Mouse (Mus musculus) lung, adult 10 weeks (tissue): Measurements from ENCODE around the gene Gm11938. TPM values are rescaled to one million over a fixed set of nuclear protein-coding genes. Genes with fewer than 3 reads are reported as not detected.

Experiments used
- polyA plus RNA-seq: library from polyadenylated mRNA; stranded (reverse); fragments of 350-450 nt; fragmentation: Illumina TruSeq; extraction: RNeasy Lipid Tissue Mini Kit (QIAGEN cat#74804); gene quantifications from one replicate; pipeline ENCODE4 v1.2.3, GENCODE M21; 2014; ENCODE audit warnings: low read depth, low replicate concordance; ENCODE audit not compliant: insufficient read depth

Gm11938 gene
- not detected for polyA plus RNA-seq

GRCm38 (mm10) chr11:99603208-99603607 lies at the start of gene Gm11938:
Gene Gm11938 (minus strand): TSS chr11:99603308.

GRCm38 (mm10) chr11:99650136-99650535 lies 47.0 kb upstream of the Gm11938 start, which contains the start of gene Gm11555:
Gene Gm11555 (minus strand): TSS chr11:99650236.

GRCm38 (mm10) chr11:99643635-99644139 lies 40.6 kb upstream of the Gm11938 start, which contains the start of gene Krtap4-7:
Gene Krtap4-7 (minus strand): TSS chr11:99644089.

DNA sequence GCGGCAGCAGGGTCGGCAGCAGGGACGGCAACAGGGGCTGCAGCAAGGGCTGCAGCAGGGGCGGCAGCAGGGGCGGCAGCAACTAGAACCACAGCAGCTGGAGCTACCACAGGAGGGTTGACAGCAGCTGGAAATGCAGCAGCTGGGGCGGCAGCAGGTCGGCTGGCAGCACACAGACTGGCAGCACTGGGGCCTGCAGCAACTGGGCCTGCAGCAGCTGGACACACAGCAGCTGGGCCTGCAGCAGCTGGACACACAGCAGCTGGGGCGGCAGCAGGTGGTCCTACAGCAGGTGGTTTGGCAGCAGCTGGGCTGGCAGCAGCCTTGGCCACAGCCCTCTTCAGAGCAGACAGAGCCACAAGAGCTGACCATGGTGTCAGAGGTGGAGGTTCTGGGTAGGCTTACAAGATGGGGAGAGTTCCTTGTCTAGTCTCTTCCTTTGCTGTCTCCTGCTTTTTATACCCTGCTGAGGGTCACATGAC lies 31.6 kb upstream of the Gm11938 start, which contains the start of gene Krtap4-2:
Gene Krtap4-2 (minus strand): TSS at position 432 of the 482 bp plus-strand sequence.

DNA sequence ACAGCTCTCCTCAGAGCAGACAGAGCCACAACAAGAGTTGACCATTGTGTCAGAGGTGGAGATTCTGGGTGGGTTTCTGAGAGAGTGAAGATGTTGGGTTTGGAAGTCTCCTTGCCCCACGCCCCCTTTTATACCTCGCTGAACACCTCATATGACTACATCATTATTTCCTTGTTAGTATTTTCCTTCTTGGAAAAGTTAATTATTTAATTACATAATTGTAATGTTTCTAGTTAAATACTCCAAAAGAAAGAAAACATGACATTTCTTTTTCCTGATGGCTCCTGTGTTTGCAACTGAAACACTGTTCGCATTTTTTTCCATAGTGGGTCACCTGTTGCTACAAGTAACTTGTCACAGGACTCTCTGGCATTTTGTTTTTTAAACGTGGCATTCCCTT lies 25.0 kb upstream of the Gm11938 start, which contains the start of gene Krtap4-1:
Gene Krtap4-1 (minus strand): TSS at position 101 of the 400 bp plus-strand sequence.

DNA sequence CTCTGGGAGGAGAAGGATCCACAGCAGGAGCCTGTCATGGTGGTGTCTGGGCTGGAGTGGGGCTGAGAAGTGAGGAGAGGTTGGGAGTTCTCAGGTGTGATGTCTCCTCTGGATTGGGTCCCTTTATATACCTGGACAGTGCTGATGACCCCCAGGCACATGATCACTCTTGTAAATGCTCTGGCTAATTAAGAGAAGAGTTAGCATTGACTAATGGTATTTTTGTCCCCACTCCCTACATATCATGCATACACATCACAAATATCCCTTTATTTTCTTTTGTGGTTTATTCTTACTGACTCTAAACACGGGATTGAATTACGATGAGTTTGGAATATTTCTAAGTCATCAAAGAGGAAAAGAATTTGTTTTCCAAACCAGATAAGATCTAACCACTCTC lies 17.2 kb upstream of the Gm11938 start, which contains the start of gene Gm11562:
Gene Gm11562 (minus strand): TSS at position 101 of the 400 bp plus-strand sequence.

GRCm38 (mm10) chr11:99614796-99615363 lies 11.8 kb upstream of the Gm11938 start, which contains the start of gene Krtap2-4:
Gene Krtap2-4 (minus strand): TSS chr11:99614846.

GRCm38 (mm10) chr11:99610089-99610488 lies 7.0 kb upstream of the Gm11938 start, which contains the start of gene Gm11937:
Gene Gm11937 (minus strand): TSS chr11:99610189.

DNA sequence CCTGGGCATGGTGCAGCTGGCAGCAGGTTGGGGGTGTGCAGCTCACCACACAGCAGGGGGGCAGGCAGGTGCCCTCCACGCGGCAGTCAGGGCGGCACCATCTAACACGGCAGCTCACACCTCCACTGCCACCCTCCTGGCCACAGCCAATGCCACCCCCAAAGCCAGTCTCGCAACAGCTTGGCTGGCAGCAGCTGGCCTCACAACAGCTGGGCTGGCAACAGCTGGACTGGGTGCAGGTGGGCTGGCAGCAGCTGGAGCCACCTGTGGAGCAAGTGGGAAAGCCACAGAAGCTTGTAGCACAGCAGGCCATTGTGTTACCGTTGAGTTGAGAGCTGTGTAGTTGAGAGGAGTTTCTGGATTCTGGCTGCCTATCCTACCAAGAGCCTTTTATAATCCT lies 5.4 kb downstream of the Gm11938 start, which contains the start of gene Krtap9-3:
Gene Krtap9-3 (minus strand): TSS at position 364 of the 400 bp plus-strand sequence.

DNA sequence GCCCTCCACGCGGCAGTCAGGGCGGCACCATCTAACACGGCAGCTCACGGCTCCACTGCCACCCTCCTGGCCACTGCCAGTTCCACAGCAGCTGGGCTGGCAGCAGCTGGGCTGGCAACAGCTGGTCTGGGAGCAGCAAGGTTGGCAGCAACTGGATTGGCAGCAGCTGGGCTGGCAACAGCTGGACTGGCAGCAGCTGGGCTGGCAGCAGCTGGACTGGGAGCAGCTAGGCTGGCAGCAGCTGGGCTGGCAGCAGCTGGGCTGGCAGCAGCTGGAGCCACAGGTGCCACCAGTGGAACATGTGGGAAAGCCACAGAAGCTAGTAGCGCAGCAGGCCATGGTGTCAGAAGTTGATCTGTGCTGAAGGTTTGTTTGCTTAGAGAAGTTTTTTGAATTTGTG lies 12.1 kb downstream of the Gm11938 start, which contains the start of gene Krtap1-3:
Gene Krtap1-3 (minus strand): TSS at position 359 of the 400 bp plus-strand sequence.

DNA sequence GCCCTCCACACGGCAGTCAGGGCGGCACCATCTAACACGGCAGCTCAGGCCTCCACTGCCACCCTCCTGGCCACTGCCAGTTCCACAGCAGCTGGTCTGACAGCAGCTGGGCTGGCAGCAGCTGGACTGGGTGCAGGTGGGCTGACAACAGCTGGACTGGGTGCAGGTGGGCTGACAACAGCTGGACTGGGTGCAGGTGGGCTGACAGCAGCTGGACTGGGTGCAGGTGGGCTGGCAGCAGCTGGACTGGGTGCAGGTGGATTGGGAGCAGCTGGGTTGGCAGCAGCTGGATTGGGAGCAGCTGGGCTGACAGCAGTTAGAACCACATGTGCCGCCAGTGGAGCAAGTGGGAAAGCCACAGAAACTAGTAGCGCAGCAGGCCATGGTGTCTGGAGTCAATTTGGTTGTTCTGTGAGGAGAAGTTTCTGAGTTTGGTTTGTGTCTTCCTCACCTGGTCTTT lies 19.8 kb downstream of the Gm11938 start, which contains the start of gene Krtap1-4:
Gene Krtap1-4 (minus strand): TSS at position 410 of the 460 bp plus-strand sequence.

GRCm38 (mm10) chr11:99580636-99581035 lies 22.5 kb downstream of the Gm11938 start, which contains the start of gene Krtap1-5:
Gene Krtap1-5 (minus strand): TSS chr11:99581016.

GRCm38 (mm10) chr11:99566530-99566929 lies 36.6 kb downstream of the Gm11938 start, which contains the start of gene Krtap3-1:
Gene Krtap3-1 (minus strand): TSS chr11:99566630.

DNA sequence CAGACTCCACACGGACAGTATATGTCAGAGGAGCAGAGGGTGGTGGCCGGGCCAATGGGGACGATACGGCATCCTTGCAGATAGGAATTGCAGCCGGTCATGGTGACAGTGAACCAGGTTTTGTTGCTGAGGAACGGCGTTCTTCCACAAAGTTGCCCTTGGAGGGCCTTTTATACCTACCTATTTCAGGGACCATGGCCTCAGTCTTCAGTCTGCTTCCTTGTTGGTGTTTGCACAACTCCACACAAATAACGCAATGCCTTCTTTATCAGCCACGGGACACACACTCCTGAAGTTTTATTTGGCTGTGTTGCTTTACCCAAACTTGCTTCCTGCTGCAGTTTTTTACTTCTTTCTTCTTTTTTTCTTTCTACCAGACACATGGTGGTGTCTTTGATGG lies 43.7 kb downstream of the Gm11938 start, which contains the start of gene Gm11939:
Gene Gm11939 (minus strand): TSS at position 101 of the 400 bp plus-strand sequence.

DNA sequence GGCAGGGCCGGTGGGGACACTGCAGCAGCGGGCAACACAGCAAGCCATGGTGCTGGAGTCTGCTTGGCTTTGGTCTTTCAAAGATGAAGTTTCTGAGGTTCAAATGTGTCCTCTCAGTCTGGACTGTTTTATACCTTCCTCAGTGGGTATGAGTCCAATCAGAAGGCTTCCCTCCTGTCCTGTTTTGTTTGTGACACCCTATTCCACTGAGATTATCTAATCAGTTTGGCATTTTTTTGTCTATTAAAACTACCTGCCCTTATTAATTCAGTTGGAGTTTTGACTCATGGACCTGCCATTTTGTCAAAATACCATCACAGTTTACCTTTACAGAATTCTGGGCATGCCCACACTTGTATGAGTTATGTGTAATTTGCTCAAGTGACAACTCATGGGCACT lies 46.4 kb downstream of the Gm11938 start, which contains the start of gene Krtap3-2:
Gene Krtap3-2 (minus strand): TSS at position 101 of the 400 bp plus-strand sequence.

Other genes with a start within 250 kb of the Gm11938 start
- not detected for gene Krt28, start 228.4 kb downstream of the Gm11938 start, polyA plus RNA-seq
- 7.6 TPM for gene Krt10, start 213.9 kb downstream of the Gm11938 start, polyA plus RNA-seq
- gene Krt12, start 181.0 kb downstream of the Gm11938 start, polyA plus RNA-seq: not detected
- not detected for gene Krt20, start 165.2 kb downstream of the Gm11938 start, polyA plus RNA-seq
- 18.8 TPM for gene Krt23, start 110.2 kb downstream of the Gm11938 start, polyA plus RNA-seq
- not detected for gene Krt39, start 82.0 kb downstream of the Gm11938 start, polyA plus RNA-seq
- gene Krt40, start 60.1 kb downstream of the Gm11938 start, polyA plus RNA-seq: not detected
- gene Krtap3-3, start 52.4 kb downstream of the Gm11938 start, polyA plus RNA-seq: not detected
- not detected for gene Krtap3-2, start 46.5 kb downstream of the Gm11938 start, polyA plus RNA-seq
- not detected for gene Gm11939, start 43.8 kb downstream of the Gm11938 start, polyA plus RNA-seq
- not detected for gene Krtap3-1, start 36.7 kb downstream of the Gm11938 start, polyA plus RNA-seq
- not detected for gene Krtap1-5, start 22.3 kb downstream of the Gm11938 start, polyA plus RNA-seq
- gene Krtap1-4, start 19.7 kb downstream of the Gm11938 start, polyA plus RNA-seq: not detected
- not detected for gene Krtap1-3, start 12.0 kb downstream of the Gm11938 start, polyA plus RNA-seq
- not detected for gene Krtap9-3, start 5.2 kb downstream of the Gm11938 start, polyA plus RNA-seq
- gene Gm11937, start 6.9 kb upstream of the Gm11938 start, polyA plus RNA-seq: not detected
- not detected for gene Krtap2-4, start 11.5 kb upstream of the Gm11938 start, polyA plus RNA-seq
- not detected for gene Gm11562, start 17.1 kb upstream of the Gm11938 start, polyA plus RNA-seq
- not detected for gene Krtap4-1, start 24.9 kb upstream of the Gm11938 start, polyA plus RNA-seq
- not detected for gene Krtap4-2, start 31.8 kb upstream of the Gm11938 start, polyA plus RNA-seq
- gene Krtap4-7, start 40.8 kb upstream of the Gm11938 start, polyA plus RNA-seq: not detected
- gene Gm11555, start 46.9 kb upstream of the Gm11938 start, polyA plus RNA-seq: not detected
- gene Gm11563, start 55.7 kb upstream of the Gm11938 start, polyA plus RNA-seq: not detected
- gene Krtap4-6, start 62.7 kb upstream of the Gm11938 start, polyA plus RNA-seq: not detected
- gene Gm14190, start 87.4 kb upstream of the Gm11938 start, polyA plus RNA-seq: not detected
- gene Gm14180, start 131.0 kb upstream of the Gm11938 start, polyA plus RNA-seq: not detected
- gene Gm11595, start 169.6 kb upstream of the Gm11938 start, polyA plus RNA-seq: not detected
- not detected for gene Krtap4-8, start 177.4 kb upstream of the Gm11938 start, polyA plus RNA-seq
- gene Krtap4-9, start 181.9 kb upstream of the Gm11938 start, polyA plus RNA-seq: not detected
- not detected for gene Gm11596, start 190.2 kb upstream of the Gm11938 start, polyA plus RNA-seq
- not detected for gene Gm11569, start 195.6 kb upstream of the Gm11938 start, polyA plus RNA-seq
- gene Gm11554, start 201.1 kb upstream of the Gm11938 start, polyA plus RNA-seq: not detected
- gene Krtap4-13, start 206.6 kb upstream of the Gm11938 start, polyA plus RNA-seq: not detected
- not detected for gene Gm11564, start 212.4 kb upstream of the Gm11938 start, polyA plus RNA-seq
- not detected for gene 2300003K06Rik, start 234.8 kb upstream of the Gm11938 start, polyA plus RNA-seq
- not detected for gene Krtap4-16, start 248.3 kb upstream of the Gm11938 start, polyA plus RNA-seq